Mouse (Mus musculus): ENCODE results near the gene Ppef1. TPM values are rescaled to one million over a fixed set of nuclear protein-coding genes. Genes with fewer than 3 reads are reported as not detected.
A peak's percentile ranks its signal among the peaks of the same experiment; 100 is the strongest.

The Ppef1 gene
- polyA plus RNA-seq, 1 experiment from 2014 or later, result 0.75 TPM

- Histone ChIP-seq H3K4me3 (replicated peaks; ENCODE audit: low read depth, low read length) (no peak overlapping the region), H3K9me3 (ENCODE audit: control insufficient read depth, low read length) (no peaks in the 10 kb centered on the region), H3K27me3 (ENCODE audit: control insufficient read depth, insufficient read depth, low read length) (no peaks in the 10 kb centered on the region), H3K9ac (replicated peaks; ENCODE audit: low read length) (no peak overlapping the region), H3K4me2 (ENCODE audit: low read length) (no peak overlapping the region), H3K27ac (replicated peaks; ENCODE audit: low read depth, low read length) (no peak overlapping the region), H3K4me1 (ENCODE audit: control insufficient read depth, insufficient read depth, low read length) (peaks cover 10% of the 10 kb centered on the region; the same call in 1 of the 2 replicates), H3K36me3 (ENCODE audit: control insufficient read depth, insufficient read depth, low read length) (no peaks in the 10 kb centered on the region)
- WGBS, result 87% methylated on average over 2 of the region's 2 CpGs
- ATAC-seq (ENCODE audit: low FRiP score, low TSS enrichment) (no peak), DNase-seq (no peak)
Measured at GRCm38 (mm10) chrX:160603316-160603715, 132.2 kb downstream of the Ppef1 start.

GRCm38 (mm10) chrX:160602770-160603169 is 132.8 kb downstream of the Ppef1 start:
- H3K9me3 ChIP-seq (ENCODE audit: control insufficient read depth, low read length), result no peaks in the 10 kb centered on the region
- no peak overlapping the region for H3K4me3 ChIP-seq (replicated peaks; ENCODE audit: low read depth, low read length)
- H3K27me3 ChIP-seq (ENCODE audit: control insufficient read depth, insufficient read depth, low read length), result no peaks in the 10 kb centered on the region
- H3K4me1 ChIP-seq (ENCODE audit: control insufficient read depth, insufficient read depth, low read length), result peaks cover 10% of the 10 kb centered on the region; the same call in 1 of the 2 replicates
- no peak overlapping the region for H3K4me2 ChIP-seq (ENCODE audit: low read length)
- DNase-seq (no peak), ATAC-seq (ENCODE audit: low FRiP score, low TSS enrichment) (no peak)
- no peak overlapping the region for H3K9ac ChIP-seq (replicated peaks; ENCODE audit: low read length)
- WGBS, result 93% methylated on average over 1 of the region's 1 CpGs
- H3K36me3 ChIP-seq (ENCODE audit: control insufficient read depth, insufficient read depth, low read length), result no peaks in the 10 kb centered on the region
- no peak overlapping the region for H3K27ac ChIP-seq (replicated peaks; ENCODE audit: low read depth, low read length)

- ATAC-seq (ENCODE audit: low FRiP score, low TSS enrichment) (no peak), DNase-seq (no peak)
- H3K4me3 ChIP-seq (replicated peaks; ENCODE audit: low read depth, low read length), result no peak overlapping the region
- H3K9me3 ChIP-seq (ENCODE audit: control insufficient read depth, low read length), result no peaks in the 10 kb centered on the region
- no peak overlapping the region for H3K4me2 ChIP-seq (ENCODE audit: low read length)
- peaks cover 10% of the 10 kb centered on the region; the same call in 1 of the 2 replicates for H3K4me1 ChIP-seq (ENCODE audit: control insufficient read depth, insufficient read depth, low read length)
- no peaks in the 10 kb centered on the region for H3K27me3 ChIP-seq (ENCODE audit: control insufficient read depth, insufficient read depth, low read length)
- no peak overlapping the region for H3K9ac ChIP-seq (replicated peaks; ENCODE audit: low read length)
- H3K36me3 ChIP-seq (ENCODE audit: control insufficient read depth, insufficient read depth, low read length), result no peaks in the 10 kb centered on the region
- H3K27ac ChIP-seq (replicated peaks; ENCODE audit: low read depth, low read length), result no peak overlapping the region
- 49% methylated on average over 3 of the region's 3 CpGs for WGBS
Measured at GRCm38 (mm10) chrX:160601053-160601452, 134.5 kb downstream of the Ppef1 start.

DNA sequence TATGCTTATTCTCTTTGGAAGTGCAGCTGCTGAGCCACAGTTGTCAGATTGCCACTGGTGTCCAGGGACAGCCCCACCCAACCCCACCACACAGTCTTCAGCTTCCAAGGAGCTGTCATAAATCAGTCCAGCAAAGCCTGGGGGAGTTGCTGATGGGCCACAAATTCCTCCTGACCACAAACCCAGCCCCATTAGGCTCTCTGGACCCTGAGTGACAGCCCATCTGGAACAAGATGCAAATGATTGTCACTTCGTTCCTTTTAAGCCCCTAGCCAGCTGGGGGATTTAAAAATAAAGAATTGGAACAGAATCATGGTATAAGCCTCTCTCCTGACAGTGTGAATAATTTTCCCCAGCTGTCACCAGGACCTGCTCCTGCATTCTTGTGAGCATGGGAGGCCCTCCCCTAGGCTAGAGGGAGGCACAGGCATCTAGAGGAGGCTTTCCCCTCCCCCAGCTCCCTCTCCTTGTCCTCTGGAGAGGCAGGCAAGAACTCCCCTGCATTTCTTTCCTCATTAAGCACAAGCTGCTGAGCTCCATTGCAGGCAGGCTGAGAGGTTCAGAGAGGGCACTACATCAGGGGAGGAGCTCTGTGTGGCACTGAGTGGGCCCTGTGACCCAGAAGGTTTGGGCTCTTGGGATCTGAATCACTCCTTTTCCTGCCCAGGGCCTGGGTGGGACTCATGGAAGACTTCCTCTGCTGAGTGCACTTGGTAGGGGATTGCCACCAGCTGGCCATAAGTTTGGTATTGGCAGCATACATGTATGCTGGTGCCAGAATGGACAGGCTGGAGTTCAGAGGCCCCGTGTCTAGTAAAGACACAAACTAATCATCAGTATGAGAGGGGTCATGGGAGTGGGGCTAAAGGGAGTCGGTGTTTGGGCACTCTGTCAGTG is 136.8 kb downstream of the Ppef1 start:
- H3K9me3 ChIP-seq (ENCODE audit: control insufficient read depth, low read length), result no peaks in the 10 kb centered on the region
- no peaks in the 10 kb centered on the region for H3K36me3 ChIP-seq (ENCODE audit: control insufficient read depth, insufficient read depth, low read length)
- peaks cover 10% of the 10 kb centered on the region; the same call in 1 of the 2 replicates for H3K4me1 ChIP-seq (ENCODE audit: control insufficient read depth, insufficient read depth, low read length)
- H3K27ac ChIP-seq (replicated peaks; ENCODE audit: low read depth, low read length), result peak overlapping the region; percentile 64
- H3K4me2 ChIP-seq (ENCODE audit: low read length), result no peak overlapping the region
- no peak overlapping the region for H3K4me3 ChIP-seq (replicated peaks; ENCODE audit: low read depth, low read length)
- no peaks in the 10 kb centered on the region for H3K27me3 ChIP-seq (ENCODE audit: control insufficient read depth, insufficient read depth, low read length)
- ATAC-seq (ENCODE audit: low FRiP score, low TSS enrichment), result peak; percentile 91
- 46% methylated on average over 3 of the region's 3 CpGs for WGBS
- no peak overlapping the region for H3K9ac ChIP-seq (replicated peaks; ENCODE audit: low read length)
- DNase-seq, result peak; percentile 73

DNA sequence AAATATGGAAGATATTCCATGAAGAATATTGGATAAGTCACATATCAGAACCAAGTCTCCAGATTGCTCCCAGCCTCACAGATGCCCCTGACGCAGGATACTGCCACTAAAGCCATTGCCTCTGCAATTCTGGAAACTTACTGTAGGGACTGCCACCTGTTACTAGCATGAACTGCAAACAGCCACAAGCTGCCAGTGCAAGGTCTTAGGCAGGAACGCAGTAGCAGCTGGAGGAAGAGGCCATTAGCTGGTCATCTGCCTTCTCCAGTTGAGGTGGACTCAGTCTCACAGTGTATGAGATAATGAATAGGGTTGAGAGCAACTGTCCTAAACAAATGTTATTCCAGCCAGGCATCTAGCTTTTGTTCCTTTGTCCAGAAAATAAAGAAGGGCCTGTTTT is 137.5 kb downstream of the Ppef1 start:
- no peaks in the 10 kb centered on the region for H3K27me3 ChIP-seq (ENCODE audit: control insufficient read depth, insufficient read depth, low read length)
- ATAC-seq (ENCODE audit: low FRiP score, low TSS enrichment) (no peak), DNase-seq (no peak)
- H3K4me3 ChIP-seq (replicated peaks; ENCODE audit: low read depth, low read length), result no peak overlapping the region
- peak overlapping the region; percentile 64 for H3K27ac ChIP-seq (replicated peaks; ENCODE audit: low read depth, low read length)
- no peaks in the 10 kb centered on the region for H3K36me3 ChIP-seq (ENCODE audit: control insufficient read depth, insufficient read depth, low read length)
- no peak overlapping the region for H3K9ac ChIP-seq (replicated peaks; ENCODE audit: low read length)
- H3K4me2 ChIP-seq (ENCODE audit: low read length), result no peak overlapping the region
- H3K9me3 ChIP-seq (ENCODE audit: control insufficient read depth, low read length), result no peaks in the 10 kb centered on the region
- H3K4me1 ChIP-seq (ENCODE audit: control insufficient read depth, insufficient read depth, low read length), result peaks cover 10% of the 10 kb centered on the region; the same call in 1 of the 2 replicates
- 77% methylated on average over 2 of the region's 2 CpGs for WGBS

DNA sequence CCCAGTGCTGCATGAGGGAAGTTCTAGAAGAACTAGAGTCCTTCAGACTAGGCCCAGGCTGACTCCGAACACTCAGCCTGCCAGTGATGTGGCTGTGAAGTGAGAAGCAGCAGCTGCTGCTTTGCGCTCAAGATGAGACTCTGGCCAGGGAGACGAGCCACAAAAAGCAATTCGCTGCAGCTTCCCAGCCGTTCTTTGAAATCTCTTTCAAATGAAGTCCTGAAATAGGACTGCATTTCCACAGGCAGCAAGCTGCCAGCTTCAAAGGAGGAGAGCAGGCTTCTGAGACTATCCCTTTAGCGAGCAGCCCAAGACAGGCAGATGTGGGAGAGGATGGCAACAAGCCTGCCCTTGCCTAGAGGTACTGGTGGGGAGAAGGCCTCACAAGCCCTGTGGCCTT is 142.6 kb downstream of the Ppef1 start:
- no peak overlapping the region for H3K27ac ChIP-seq (replicated peaks; ENCODE audit: low read depth, low read length)
- no peak for ATAC-seq (ENCODE audit: low FRiP score, low TSS enrichment)
- 80% methylated on average over 6 of the region's 6 CpGs for WGBS
- no peak overlapping the region for H3K9ac ChIP-seq (replicated peaks; ENCODE audit: low read length)
- no peaks in the 10 kb centered on the region for H3K4me1 ChIP-seq (ENCODE audit: control insufficient read depth, insufficient read depth, low read length)
- H3K36me3 ChIP-seq (ENCODE audit: control insufficient read depth, insufficient read depth, low read length), result no peaks in the 10 kb centered on the region
- H3K9me3 ChIP-seq (ENCODE audit: control insufficient read depth, low read length), result no peaks in the 10 kb centered on the region
- no peak overlapping the region for H3K4me3 ChIP-seq (replicated peaks; ENCODE audit: low read depth, low read length)
- DNase-seq, result peak; percentile 19
- no peak overlapping the region for H3K4me2 ChIP-seq (ENCODE audit: low read length)
- H3K27me3 ChIP-seq (ENCODE audit: control insufficient read depth, insufficient read depth, low read length), result no peaks in the 10 kb centered on the region

DNA sequence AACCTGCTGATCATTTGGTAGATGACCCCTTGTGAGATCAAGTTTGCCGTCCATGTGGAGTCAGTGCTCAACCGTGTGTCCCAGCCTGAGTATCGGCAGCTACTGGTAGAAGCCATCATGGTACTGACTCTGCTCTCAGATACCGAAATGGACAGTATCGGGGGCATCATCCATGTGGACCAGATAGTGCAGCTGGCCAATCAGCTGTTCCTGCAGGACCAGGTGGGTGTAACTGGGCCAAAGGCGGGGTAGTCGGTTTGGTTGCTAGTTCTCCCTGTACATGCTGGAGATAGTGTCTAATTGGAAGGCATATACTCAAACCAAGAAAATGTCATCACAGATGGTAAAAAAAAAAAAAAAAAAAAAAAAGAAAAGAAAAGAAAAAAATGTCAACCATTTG is 145.4 kb downstream of the Ppef1 start:
- no peak for DNase-seq
- no peak for ATAC-seq (ENCODE audit: low FRiP score, low TSS enrichment)
- Histone ChIP-seq H3K4me3 (replicated peaks; ENCODE audit: low read depth, low read length) (no peak overlapping the region), H3K27me3 (ENCODE audit: control insufficient read depth, insufficient read depth, low read length) (no peaks in the 10 kb centered on the region), H3K36me3 (ENCODE audit: control insufficient read depth, insufficient read depth, low read length) (no peaks in the 10 kb centered on the region), H3K27ac (replicated peaks; ENCODE audit: low read depth, low read length) (no peak overlapping the region), H3K9ac (replicated peaks; ENCODE audit: low read length) (no peak overlapping the region), H3K9me3 (ENCODE audit: control insufficient read depth, low read length) (no peaks in the 10 kb centered on the region), H3K4me1 (ENCODE audit: control insufficient read depth, insufficient read depth, low read length) (no peaks in the 10 kb centered on the region), H3K4me2 (ENCODE audit: low read length) (no peak overlapping the region)
- WGBS, result 96% methylated on average over 7 of the region's 7 CpGs

DNA sequence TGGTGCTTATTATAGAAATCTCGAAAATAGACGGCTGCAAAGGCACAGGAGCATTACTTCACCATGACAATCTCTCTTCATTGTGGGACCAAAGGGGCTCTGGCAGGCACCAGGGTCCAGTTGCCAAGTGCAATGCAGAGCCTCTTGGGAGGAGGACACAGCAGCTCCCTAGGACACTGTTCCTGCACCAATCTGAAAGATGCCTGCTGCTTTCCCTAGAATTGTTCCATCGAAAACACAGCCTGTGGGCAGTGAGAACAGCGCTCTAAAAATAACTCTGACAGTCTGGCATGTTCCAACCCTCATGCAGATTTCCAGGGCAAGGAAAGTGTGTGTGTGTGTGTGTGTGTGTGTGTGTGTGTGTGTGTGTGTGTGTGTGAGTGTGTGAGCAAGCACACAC is 147.0 kb downstream of the Ppef1 start:
- DNase-seq (no peak), ATAC-seq (ENCODE audit: low FRiP score, low TSS enrichment) (no peak)
- H3K36me3 ChIP-seq (ENCODE audit: control insufficient read depth, insufficient read depth, low read length), result no peaks in the 10 kb centered on the region
- no peak overlapping the region for H3K4me2 ChIP-seq (ENCODE audit: low read length)
- H3K27ac ChIP-seq (replicated peaks; ENCODE audit: low read depth, low read length), result no peak overlapping the region
- 89% methylated on average over 4 of the region's 4 CpGs for WGBS
- no peaks in the 10 kb centered on the region for H3K4me1 ChIP-seq (ENCODE audit: control insufficient read depth, insufficient read depth, low read length)
- no peaks in the 10 kb centered on the region for H3K27me3 ChIP-seq (ENCODE audit: control insufficient read depth, insufficient read depth, low read length)
- H3K4me3 ChIP-seq (replicated peaks; ENCODE audit: low read depth, low read length), result no peak overlapping the region
- no peaks in the 10 kb centered on the region for H3K9me3 ChIP-seq (ENCODE audit: control insufficient read depth, low read length)
- H3K9ac ChIP-seq (replicated peaks; ENCODE audit: low read length), result no peak overlapping the region

GRCm38 (mm10) chrX:160585110-160585509 is 150.5 kb downstream of the Ppef1 start:
- Histone ChIP-seq H3K9ac (replicated peaks; ENCODE audit: low read length) (no peak overlapping the region), H3K9me3 (ENCODE audit: control insufficient read depth, low read length) (no peaks in the 10 kb centered on the region), H3K36me3 (ENCODE audit: control insufficient read depth, insufficient read depth, low read length) (no peaks in the 10 kb centered on the region), H3K4me2 (ENCODE audit: low read length) (no peak overlapping the region), H3K27me3 (ENCODE audit: control insufficient read depth, insufficient read depth, low read length) (no peaks in the 10 kb centered on the region), H3K27ac (replicated peaks; ENCODE audit: low read depth, low read length) (no peak overlapping the region), H3K4me3 (replicated peaks; ENCODE audit: low read depth, low read length) (no peak overlapping the region), H3K4me1 (ENCODE audit: control insufficient read depth, insufficient read depth, low read length) (no peaks in the 10 kb centered on the region)
- DNase-seq (no peak), ATAC-seq (ENCODE audit: low FRiP score, low TSS enrichment) (no peak)
- WGBS, result 70% methylated on average over 1 of the region's 1 CpGs

All from midbrain, embryonic 14.5 days (tissue).